Mouse (Mus musculus) heart, embryonic 11.5 days (tissue): ENCODE measurements at regions not wholly inside any gene's neighbourhood (a gene's known extent, or its start where the extent isn't known, plus 50 kb on each side); places are given as distances from the start of the nearest gene placed in this dataset.
"Not testable (repeated sequence)": the region's sequence is repeated elsewhere in the genome, so short reads cannot be mapped to it uniquely, and the experiment has no call there.

Experiments
- ATAC-seq: fragments of 200-750 bp; cut with Nextera tagmentation; replicated peaks from 2 replicates; pipeline ENCODE4 v1.8.0; 2017; ENCODE audit warnings: moderate library complexity; ENCODE audit not compliant: insufficient number of reproducible peaks, low FRiP score, low TSS enrichment
- H3K27ac ChIP-seq: fragments of 300-500 bp; sonication (generic); 2 replicates; pipeline ENCODE4 v1.5.1; 2014; ENCODE audit warnings: mild to moderate bottlenecking, low read depth, low read length
- H3K27me3 ChIP-seq: fragments of 300-500 bp; sonication (generic); 2 replicates; pipeline ENCODE4 v1.6.1; 2014; ENCODE audit warnings: mild to moderate bottlenecking, low read length, mixed read lengths; ENCODE audit not compliant: control insufficient read depth, insufficient read depth
- H3K36me3 ChIP-seq: fragments of 300-500 bp; sonication (generic); 2 replicates; pipeline ENCODE4 v1.6.1; 2014; ENCODE audit warnings: mild to moderate bottlenecking, low read length, moderate library complexity, mixed read lengths; ENCODE audit not compliant: control insufficient read depth, insufficient read depth
- H3K4me1 ChIP-seq: fragments of 300-500 bp; sonication (generic); 2 replicates; pipeline ENCODE4 v1.6.1; 2014; ENCODE audit warnings: low read length; ENCODE audit not compliant: control insufficient read depth, insufficient read depth
- H3K4me2 ChIP-seq: fragments of 300-500 bp; sonication (generic); 2 replicates; pipeline ENCODE4 v1.6.1; 2014; ENCODE audit warnings: mild to moderate bottlenecking, moderate library complexity
- H3K4me3 ChIP-seq: fragments of 300-500 bp; sonication (generic); 2 replicates; pipeline ENCODE4 v1.5.1; 2014; ENCODE audit warnings: low read depth, low read length
- H3K9ac ChIP-seq: fragments of 300-500 bp; sonication (generic); 2 replicates; pipeline ENCODE4 v1.6.1; 2014; ENCODE audit warnings: mild to moderate bottlenecking, low read depth, low read length, moderate library complexity
- H3K9me3 ChIP-seq: fragments of 300-500 bp; sonication (generic); replicated peaks from 2 replicates; pipeline ENCODE4 v1.6.1; 2016; ENCODE audit warnings: low read length; ENCODE audit not compliant: control insufficient read depth
- WGBS: fragments of 180-500 bp; shearing (Covaris S2); extraction: QIAGEN DNeasy Blood & Tissue Kit; methylation state at CpG from one replicate; pipeline ENCODE4 v1.1.7; 2014; ENCODE audit not compliant: insufficient replicate concordance; 5-methylcytosine and 5-hydroxymethylcytosine counted together

GRCm38 (mm10) chr3:21726747-21727505, 349.5 kb upstream of the Tbl1xr1 start:
- Histone ChIP-seq H3K27me3 (no peaks in the 10 kb centered on the region), H3K27ac (no peak overlapping the region), H3K4me3 (no peak overlapping the region), H3K9ac (no peak overlapping the region), H3K36me3 (no peaks in the 10 kb centered on the region), H3K4me2 (no peak overlapping the region), H3K9me3 (no peaks in the 10 kb centered on the region), H3K4me1 (no peaks in the 10 kb centered on the region)
- WGBS = 60% methylated on average over 4 of the region's 4 CpGs
- ATAC-seq = no peak

GRCm38 (mm10) chr3:21728019-21728418, 348.4 kb upstream of the Tbl1xr1 start:
- WGBS = 69% methylated on average over 4 of the region's 4 CpGs
- no peak overlapping the region for H3K4me3 ChIP-seq
- no peaks in the 10 kb centered on the region for H3K36me3 ChIP-seq
- H3K9ac ChIP-seq = no peak overlapping the region
- no peak overlapping the region for H3K27ac ChIP-seq
- H3K27me3 ChIP-seq = no peaks in the 10 kb centered on the region
- ATAC-seq = no peak
- H3K4me1 ChIP-seq = no peaks in the 10 kb centered on the region
- no peaks in the 10 kb centered on the region for H3K9me3 ChIP-seq
- no peak overlapping the region for H3K4me2 ChIP-seq

- Histone ChIP-seq H3K36me3 (no peaks in the 10 kb centered on the region), H3K4me3 (no peak overlapping the region), H3K9ac (no peak overlapping the region), H3K27me3 (no peaks in the 10 kb centered on the region), H3K4me2 (no peak overlapping the region), H3K9me3 (no peaks in the 10 kb centered on the region), H3K4me1 (no peaks in the 10 kb centered on the region), H3K27ac (no peak overlapping the region)
- no peak for ATAC-seq
- WGBS = 84% methylated on average over 1 of the region's 1 CpGs
Observed at GRCm38 (mm10) chr3:21729328-21729727, 347.1 kb upstream of the Tbl1xr1 start.

- H3K27me3 ChIP-seq, H3K9me3 ChIP-seq, H3K4me1 ChIP-seq, ATAC-seq, H3K36me3 ChIP-seq, H3K27ac ChIP-seq, H3K4me3 ChIP-seq, H3K9ac ChIP-seq, H3K4me2 ChIP-seq: not testable (repeated sequence)
- 90% methylated on average over 2 of the region's 2 CpGs for WGBS
Observed at GRCm38 (mm10) chr3:21735688-21736087, 340.8 kb upstream of the Tbl1xr1 start.

- WGBS = 73% methylated on average over 4 of the region's 4 CpGs
- H3K36me3 ChIP-seq = no peaks in the 10 kb centered on the region
- ATAC-seq = no peak
Observed at GRCm38 (mm10) chr3:21739720-21740119, 336.7 kb upstream of the Tbl1xr1 start.

GRCm38 (mm10) chr3:21744107-21744506, 332.3 kb upstream of the Tbl1xr1 start:
- H3K9ac ChIP-seq = no peak overlapping the region
- H3K36me3 ChIP-seq = no peaks in the 10 kb centered on the region
- no peaks in the 10 kb centered on the region for H3K4me1 ChIP-seq
- no peak overlapping the region for H3K4me3 ChIP-seq
- no peaks in the 10 kb centered on the region for H3K9me3 ChIP-seq
- H3K4me2 ChIP-seq = no peak overlapping the region
- no peak overlapping the region for H3K27ac ChIP-seq
- no peaks in the 10 kb centered on the region for H3K27me3 ChIP-seq
- ATAC-seq = no peak
- WGBS = 94% methylated on average over 1 of the region's 1 CpGs

More at GRCm38 (mm10) chr3:21739720-21740119, 336.7 kb upstream of the Tbl1xr1 start:
- Histone ChIP-seq H3K9me3 (no peaks in the 10 kb centered on the region), H3K4me3 (no peak overlapping the region), H3K4me1 (no peaks in the 10 kb centered on the region), H3K27ac (no peak overlapping the region), H3K27me3 (no peaks in the 10 kb centered on the region), H3K9ac (no peak overlapping the region), H3K4me2 (no peak overlapping the region)

- H3K9me3 ChIP-seq = no peaks in the 10 kb centered on the region
- no peak overlapping the region for H3K4me2 ChIP-seq
- no peaks in the 10 kb centered on the region for H3K36me3 ChIP-seq
- H3K4me1 ChIP-seq = no peaks in the 10 kb centered on the region
- 29% methylated on average over 2 of the region's 2 CpGs for WGBS
- H3K9ac ChIP-seq = no peak overlapping the region
- H3K4me3 ChIP-seq = no peak overlapping the region
- ATAC-seq = no peak
- no peaks in the 10 kb centered on the region for H3K27me3 ChIP-seq
- no peak overlapping the region for H3K27ac ChIP-seq
Observed at GRCm38 (mm10) chr3:21760516-21761218, 315.8 kb upstream of the Tbl1xr1 start.

- H3K4me3 ChIP-seq = no peak overlapping the region
- H3K27ac ChIP-seq = no peak overlapping the region
- no peak overlapping the region for H3K9ac ChIP-seq
- no peaks in the 10 kb centered on the region for H3K4me1 ChIP-seq
- H3K27me3 ChIP-seq = no peaks in the 10 kb centered on the region
- H3K9me3 ChIP-seq = no peaks in the 10 kb centered on the region
- ATAC-seq = no peak
- no peaks in the 10 kb centered on the region for H3K36me3 ChIP-seq
- no peak overlapping the region for H3K4me2 ChIP-seq
Observed at GRCm38 (mm10) chr3:21761219-21761600, 315.2 kb upstream of the Tbl1xr1 start.

GRCm38 (mm10) chr3:21761909-21762308, 314.5 kb upstream of the Tbl1xr1 start:
- Histone ChIP-seq H3K9me3 (no peaks in the 10 kb centered on the region), H3K4me3 (no peak overlapping the region), H3K27me3 (no peaks in the 10 kb centered on the region), H3K27ac (no peak overlapping the region), H3K4me2 (no peak overlapping the region), H3K9ac (no peak overlapping the region), H3K36me3 (no peaks in the 10 kb centered on the region), H3K4me1 (no peaks in the 10 kb centered on the region)
- ATAC-seq = no peak
- WGBS = 73% methylated on average over 3 of the region's 3 CpGs
